Mouse (Mus musculus) neutrophil, adult 5-6 weeks (primary cell): ENCODE measurements at regions not wholly inside any gene's neighbourhood (a gene's known extent, or its start where the extent isn't known, plus 50 kb on each side); places are given as distances from the start of the nearest gene placed in this dataset.

Source experiments
- ATAC-seq: fragments of 151-379, 151-347 bp; 2 replicates; pipeline ENCODE4 v1.8.0; 2017; ENCODE audit warnings: mild to moderate bottlenecking, moderate TSS enrichment; ENCODE audit not compliant: insufficient number of reproducible peaks, poor library complexity, low FRiP score, severe bottlenecking; ENCODE audit errors: extremely low read depth

- ATAC-seq, result no peak
Measured at GRCm38 (mm10) chr8:79587258-79587657, 52.2 kb upstream of the Otud4 start.

- ATAC-seq, result no peak
Measured at GRCm38 (mm10) chr8:79584966-79585365, 54.5 kb upstream of the Otud4 start.

GRCm38 (mm10) chr8:79583326-79583725 is 56.1 kb upstream of the Otud4 start:
- ATAC-seq, result no peak

- ATAC-seq, result no peak
Measured at GRCm38 (mm10) chr8:79582195-79582594, 57.2 kb upstream of the Otud4 start.

- no peak for ATAC-seq
Measured at GRCm38 (mm10) chr8:79576086-79576485, 63.3 kb upstream of the Otud4 start.

GRCm38 (mm10) chr8:79575175-79575734 is 64.2 kb upstream of the Otud4 start:
- ATAC-seq, result no peak

GRCm38 (mm10) chr8:79573491-79573890 is 65.9 kb upstream of the Otud4 start:
- ATAC-seq, result no peak

- ATAC-seq, result no peak
Measured at GRCm38 (mm10) chr8:79572526-79572925, 66.9 kb upstream of the Otud4 start.

- ATAC-seq, result no peak
Measured at GRCm38 (mm10) chr8:79563101-79563500, 76.3 kb upstream of the Otud4 start.

- no peak for ATAC-seq
Measured at GRCm38 (mm10) chr8:79562669-79563068, 76.7 kb upstream of the Otud4 start.

- no peak for ATAC-seq
Measured at GRCm38 (mm10) chr8:79562071-79562581, 77.3 kb upstream of the Otud4 start.

- no peak for ATAC-seq
Measured at GRCm38 (mm10) chr8:79561269-79562063, 78.0 kb upstream of the Otud4 start.

- ATAC-seq, result no peak
Measured at GRCm38 (mm10) chr8:79559516-79559915, 79.9 kb upstream of the Otud4 start.

- ATAC-seq, result no peak
Measured at GRCm38 (mm10) chr8:79554311-79554710, 85.1 kb upstream of the Otud4 start.

GRCm38 (mm10) chr8:79550151-79550550 is 89.3 kb upstream of the Otud4 start:
- ATAC-seq, result no peak

- no peak for ATAC-seq
Measured at GRCm38 (mm10) chr8:79548156-79548555, 91.3 kb upstream of the Otud4 start.

GRCm38 (mm10) chr8:79545866-79546373 is 93.5 kb upstream of the Otud4 start:
- ATAC-seq, result no peak

- no peak for ATAC-seq
Measured at GRCm38 (mm10) chr8:79542461-79542860, 97.0 kb upstream of the Otud4 start.

- ATAC-seq, result no peak
Measured at GRCm38 (mm10) chr8:79540053-79540452, 99.4 kb upstream of the Otud4 start.

GRCm38 (mm10) chr8:79534271-79534889 is 105.0 kb upstream of the Otud4 start:
- ATAC-seq, result no peak
